Mouse (Mus musculus) intestine, postnatal 0 days (tissue): Measurements from ENCODE around the gene Zfp239. TPM values are rescaled to one million over a fixed set of nuclear protein-coding genes. Genes with fewer than 3 reads are reported as not detected.

Source experiments
- ATAC-seq: fragments of 200-750 bp; cut with Nextera tagmentation; 2 replicates; pipeline ENCODE4 v1.8.0; 2017; ENCODE audit warnings: mild to moderate bottlenecking, moderate TSS enrichment, moderate library complexity
- H3K27ac ChIP-seq: fragments of 300-500 bp; sonication (generic); 2 replicates; pipeline ENCODE4 v1.5.1; 2014; ENCODE audit warnings: mild to moderate bottlenecking, low read depth, low read length, moderate library complexity
- H3K27me3 ChIP-seq: fragments of 300-500 bp; sonication (generic); replicated peaks from 2 replicates; pipeline ENCODE4 v1.6.1; 2014; ENCODE audit warnings: low read length, mixed read lengths; ENCODE audit not compliant: control insufficient read depth, insufficient read depth
- H3K36me3 ChIP-seq: fragments of 300-500 bp; sonication (generic); 2 replicates; pipeline ENCODE4 v1.6.1; 2014; ENCODE audit warnings: mild to moderate bottlenecking, moderate library complexity; ENCODE audit not compliant: control insufficient read depth, insufficient read depth
- H3K4me1 ChIP-seq: fragments of 300-500 bp; sonication (generic); replicated peaks from 2 replicates; pipeline ENCODE4 v1.6.1; 2014; ENCODE audit warnings: antibody characterized with exemption, low read length, mixed read lengths; ENCODE audit not compliant: control insufficient read depth, insufficient read depth
- H3K4me2 ChIP-seq: fragments of 300-500 bp; sonication (generic); replicated peaks from 2 replicates; pipeline ENCODE4 v1.6.1; 2014; ENCODE audit warnings: low read depth, mild to moderate bottlenecking, moderate library complexity
- H3K4me3 ChIP-seq: fragments of 300-500 bp; sonication (generic); 2 replicates; pipeline ENCODE4 v1.5.1; 2014; ENCODE audit warnings: low read depth, low read length
- H3K9ac ChIP-seq: fragments of 300-500 bp; sonication (generic); 2 replicates; pipeline ENCODE4 v1.6.1; 2014; ENCODE audit warnings: mild to moderate bottlenecking, low read depth, low read length
- H3K9me3 ChIP-seq: fragments of 300-500 bp; sonication (generic); 2 replicates; pipeline ENCODE4 v1.6.1; 2016; ENCODE audit warnings: mixed run types; ENCODE audit not compliant: control insufficient read depth
- CTCF ChIP-seq: sonication (generic); IDR thresholded peaks from 2 replicates; pipeline ENCODE4 v1.5.1; 2016; ENCODE audit warnings: low read depth, mild to moderate bottlenecking, control low read depth, antibody characterized with exemption, moderate library complexity
- WGBS: fragments of 180-500 bp; shearing (Covaris S2); extraction: QIAGEN DNeasy Blood & Tissue Kit; methylation state at CpG from one replicate; pipeline ENCODE4 v1.1.7; 2014; 5-methylcytosine and 5-hydroxymethylcytosine counted together
- polyA plus RNA-seq: library from polyadenylated mRNA; unstranded; fragments of >200 nt; fragmentation: Nextera tagmentation; extraction: Ambion mirVana; gene quantifications from 2 replicates; pipeline ENCODE4 v1.2.1, GENCODE M21; 2015

Gene Zfp239
- polyA plus RNA-seq, 1 experiment from 2014 or later, result 3.1 TPM

DNA sequence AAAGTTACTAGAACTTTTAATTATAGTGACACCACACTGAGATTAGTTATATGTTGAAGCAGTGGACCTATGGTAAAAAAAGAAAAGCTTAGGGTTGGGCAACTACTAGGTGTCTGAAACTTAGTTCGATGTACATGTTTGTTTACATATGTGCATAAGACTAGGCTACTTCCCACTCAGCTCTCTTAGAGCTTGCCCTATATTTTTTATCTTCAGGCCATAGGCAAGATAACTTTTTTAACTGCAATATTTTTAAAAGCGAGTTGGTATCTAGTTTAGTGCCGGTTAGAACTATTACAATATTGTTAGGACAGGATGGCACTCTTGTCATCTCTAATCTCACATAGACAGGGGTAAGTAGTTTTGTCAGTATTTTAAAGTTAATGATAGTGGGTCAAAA, 60.1 kb downstream of the Zfp239 start:
- ATAC-seq, result no peak
- 83% methylated on average over 3 of the region's 3 CpGs for WGBS
- Histone ChIP-seq H3K4me3 (no peak overlapping the region), H3K9me3 (no peaks in the 10 kb centered on the region), H3K4me1 (0 out of 2 replicates have a peak, but pooled peaks cover 3% of the 10 kb centered on the region), H3K9ac (peak overlapping the region; percentile 26; the same call in 1 of the 2 replicates), H3K4me2 (no peak overlapping the region), H3K27ac (no peak overlapping the region), H3K36me3 (peaks cover 19% of the 10 kb centered on the region), H3K27me3 (no peaks in the 10 kb centered on the region)
- TF ChIP-seq CTCF, result no peak

Other genes starting within 250 kb of the Zfp239 start
- 46.1 and 51.3 TPM in 2 replicates for gene Zfp637, start 20.9 kb upstream of the Zfp239 start, polyA plus RNA-seq
- gene Hnrnpf, start 38.2 kb downstream of the Zfp239 start, polyA plus RNA-seq, result 340 and 353 TPM in 2 replicates
- gene Fxyd4, start 75.6 kb downstream of the Zfp239 start, polyA plus RNA-seq, result 0.27 and 0.55 TPM in 2 replicates
- gene Rasgef1a, start 149.3 kb downstream of the Zfp239 start, polyA plus RNA-seq, result 0.07 and 0.25 TPM in 2 replicates